Mouse (Mus musculus) small intestine, adult 2 months (tissue): Measurements from ENCODE around the gene Akap10.

Experiments used
- CTCF ChIP-seq: fragments of 200-500 bp; IDR thresholded peaks from 2 replicates; pipeline ENCODE4 v1.5.1; 2012; ENCODE audit warnings: low read depth, mild to moderate bottlenecking, control low read depth, inconsistent platforms, low read length, moderate library complexity, mixed read lengths; ENCODE audit not compliant: insufficient replicate concordance, insufficient read length; ENCODE audit errors: extremely low read depth
- POLR2A ChIP-seq: fragments of 200-500 bp; IDR thresholded peaks from 2 replicates; pipeline ENCODE4 v1.6.1; 2012; ENCODE audit warnings: low read depth, mild to moderate bottlenecking, control low read depth, inconsistent platforms, low read length, moderate library complexity

GRCm38 (mm10) chr11:61957296-61957813 is 27.3 kb upstream of the Akap10 start:
- TF ChIP-seq CTCF (no peak), POLR2A (no peak)
